Mouse (Mus musculus) lung, postnatal 0 days (tissue): Measurements from ENCODE around the gene Spp1.

Source experiments
- CTCF ChIP-seq: IDR thresholded peaks from 2 replicates; pipeline ENCODE4 v1.5.1; 2016; ENCODE audit warnings: antibody characterized with exemption, mild to moderate bottlenecking
- EP300 ChIP-seq: IDR thresholded peaks from 2 replicates; pipeline ENCODE4 v1.6.1; 2016; ENCODE audit warnings: antibody characterized with exemption, mild to moderate bottlenecking, control low read depth

- TF ChIP-seq CTCF = no peak
- no peak for TF ChIP-seq EP300
Measured at GRCm38 (mm10) chr5:104468586-104468985, 33.7 kb downstream of the Spp1 start.
